Mouse (Mus musculus): ENCODE measurements at regions not wholly inside any gene's neighbourhood (a gene's known extent, or its start where the extent isn't known, plus 50 kb on each side); places are given as distances from the start of the nearest gene placed in this dataset.

DNA sequence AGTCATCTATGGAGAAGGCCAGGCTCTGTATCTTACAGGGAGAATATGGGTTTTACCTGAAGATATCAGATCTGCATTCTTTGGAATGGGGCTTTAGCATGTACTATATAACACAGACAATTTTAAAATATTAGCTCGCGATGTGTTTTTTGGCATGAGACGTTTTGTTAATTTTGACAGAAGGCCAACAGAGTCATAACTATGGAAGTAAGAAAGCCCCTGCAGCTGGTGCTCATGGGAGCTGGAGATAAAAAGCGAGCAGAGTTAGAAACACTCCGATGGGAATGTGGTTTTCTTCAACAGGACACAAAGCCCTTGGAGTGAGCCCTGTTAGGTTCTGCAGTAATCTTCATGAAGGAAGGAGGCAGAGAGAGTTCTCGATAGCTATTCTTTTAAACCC lies 176.6 kb downstream of the Rps12 start:
- no peak for DNase-seq (ENCODE audit: low spot score)

- DNase-seq (ENCODE audit: low spot score) = no peak
Observed at GRCm38 (mm10) chr10:23610046-23610445, 177.0 kb downstream of the Rps12 start.

GRCm38 (mm10) chr10:23609270-23609914 lies 177.7 kb downstream of the Rps12 start:
- no peak for DNase-seq (ENCODE audit: low spot score)

GRCm38 (mm10) chr10:23600701-23601100 lies 186.4 kb downstream of the Rps12 start:
- no peak for DNase-seq (ENCODE audit: low spot score)

DNA sequence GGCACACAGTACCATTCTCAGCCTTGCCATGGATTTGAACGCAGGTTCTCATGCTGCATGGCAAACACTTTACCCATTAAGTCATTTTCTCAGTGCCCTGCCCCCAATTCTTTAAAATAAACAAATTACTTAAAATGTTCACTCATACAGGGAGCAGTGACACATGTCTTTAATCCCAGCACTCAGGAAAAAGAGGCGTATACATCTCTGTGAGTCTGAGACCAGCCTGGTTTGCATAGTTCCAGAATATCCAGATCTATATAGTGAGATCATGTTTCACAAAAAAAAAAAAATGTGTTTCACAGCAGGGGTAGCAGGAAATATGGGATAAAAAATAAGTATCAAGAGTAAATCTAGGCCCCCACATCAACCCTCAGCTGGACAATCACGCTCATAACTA lies 191.5 kb downstream of the Rps12 start:
- no peak for DNase-seq (ENCODE audit: low spot score)

DNA sequence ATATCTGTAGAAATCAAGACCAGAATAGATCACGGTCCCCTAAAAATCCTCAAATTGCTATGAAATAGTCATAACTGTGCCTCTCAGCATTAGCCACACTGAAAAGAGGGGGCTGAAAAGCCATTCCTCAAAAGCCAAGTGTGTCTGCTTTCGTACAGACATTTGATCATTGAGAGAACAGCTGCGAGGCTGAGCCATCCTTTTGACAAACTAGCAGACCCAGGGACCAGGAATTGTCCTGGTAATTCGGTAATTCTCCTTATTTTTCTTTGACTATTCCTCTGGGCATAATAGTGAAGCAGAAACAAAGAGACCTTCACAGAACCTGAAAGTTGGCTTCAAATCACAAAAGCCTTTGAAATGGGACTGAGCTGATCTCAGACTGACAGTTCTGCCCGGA lies 206.8 kb downstream of the Rps12 start:
- DNase-seq (ENCODE audit: low spot score) = no peak

GRCm38 (mm10) chr10:23571013-23571412 lies 216.1 kb downstream of the Rps12 start:
- no peak for DNase-seq (ENCODE audit: low spot score)

DNA sequence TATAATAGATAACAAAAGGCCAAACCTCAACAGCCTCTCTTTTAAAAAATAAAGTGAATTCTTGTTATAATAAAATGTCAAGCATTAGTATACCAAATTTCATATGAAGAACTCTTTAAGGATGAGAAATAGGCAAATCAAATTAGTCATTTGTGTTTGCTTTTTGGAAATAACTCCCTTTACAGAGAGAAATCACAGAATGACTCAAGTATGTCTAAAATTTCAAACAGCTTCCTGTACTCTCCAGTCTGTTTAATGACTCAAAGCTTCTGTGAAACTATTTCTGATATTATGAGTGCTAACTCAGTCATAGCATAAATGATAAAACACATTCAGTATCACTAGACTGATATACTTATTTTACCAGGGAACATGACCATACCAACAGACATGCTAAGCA lies 217.7 kb downstream of the Rps12 start:
- no peak for DNase-seq (ENCODE audit: low spot score)

DNA sequence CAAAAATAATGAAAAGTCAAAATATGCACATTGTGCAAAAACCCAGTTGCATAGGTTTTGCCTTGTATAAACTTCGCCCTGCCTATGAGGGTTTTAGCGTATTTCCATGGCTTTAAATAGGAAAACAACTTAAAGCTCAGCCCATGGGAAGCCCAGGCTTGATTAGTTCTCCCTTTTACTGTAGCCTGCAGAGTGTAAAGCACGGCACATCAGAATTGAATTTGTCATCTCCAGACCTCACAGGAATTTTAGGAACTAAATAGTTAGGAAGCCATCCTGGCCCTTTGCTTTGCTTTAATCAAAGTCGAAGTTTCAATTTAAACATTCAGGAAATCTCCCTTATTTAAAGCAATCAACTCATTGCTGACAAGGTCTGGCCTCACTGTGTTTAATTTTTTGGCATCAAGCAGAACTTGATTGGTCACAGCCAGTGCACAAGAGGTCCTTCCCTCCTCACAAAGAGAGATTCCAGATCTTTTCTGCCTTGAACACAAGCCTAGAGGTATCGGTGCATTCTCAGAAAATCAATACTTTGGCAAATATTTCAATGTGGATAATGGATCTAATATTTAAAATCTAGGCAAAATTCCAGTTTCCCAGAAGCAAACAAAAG lies 211.8 kb upstream of the Eya4 start:
- no peak for DNase-seq (ENCODE audit: low spot score)

- DNase-seq (ENCODE audit: low spot score) = peak; percentile 11
Observed at GRCm38 (mm10) chr10:23559980-23560658, 209.5 kb upstream of the Eya4 start.

DNA sequence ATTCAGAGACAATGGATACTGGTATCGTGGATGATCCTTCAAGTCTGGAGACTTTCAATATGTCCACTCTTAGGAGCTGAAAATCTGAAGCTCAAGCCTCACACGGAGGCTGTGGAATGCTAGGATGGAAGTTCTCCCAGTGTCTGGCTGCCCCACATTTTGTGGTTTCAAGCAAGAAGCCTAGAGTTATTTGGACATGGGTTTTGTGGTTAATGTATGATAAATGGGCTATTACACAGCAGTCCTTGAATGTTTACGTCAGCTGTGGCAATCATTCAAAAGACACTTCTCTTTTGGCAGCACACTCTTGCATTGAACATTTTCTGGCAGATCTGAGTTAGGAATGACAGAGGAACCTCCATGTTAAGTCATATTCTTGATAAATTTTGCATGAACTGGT lies 207.2 kb upstream of the Eya4 start:
- no peak for DNase-seq (ENCODE audit: low spot score)

- no peak for DNase-seq (ENCODE audit: low spot score)
Observed at GRCm38 (mm10) chr10:23549207-23549606, 198.6 kb upstream of the Eya4 start.

DNA sequence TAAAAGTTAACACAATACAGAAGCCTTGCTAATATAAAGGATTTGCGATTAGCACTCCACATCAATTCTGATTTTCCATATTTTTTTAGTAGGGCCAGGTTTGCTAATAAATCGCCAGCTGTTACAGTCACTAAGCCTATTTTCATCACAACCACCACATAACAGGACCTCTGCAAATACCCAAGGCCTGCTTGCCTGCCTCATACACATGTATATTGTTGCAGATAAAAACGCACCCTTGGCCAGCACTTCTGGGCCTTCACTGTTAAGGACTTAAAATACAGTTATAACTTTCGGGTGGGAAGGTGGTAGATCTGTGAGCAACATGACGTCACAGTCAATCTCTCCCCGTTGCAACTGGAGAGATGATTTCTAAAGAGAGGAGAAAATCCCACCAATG lies 197.7 kb upstream of the Eya4 start:
- DNase-seq (ENCODE audit: low spot score) = no peak

GRCm38 (mm10) chr10:23542712-23543111 lies 192.1 kb upstream of the Eya4 start:
- no peak for DNase-seq (ENCODE audit: low spot score)

DNA sequence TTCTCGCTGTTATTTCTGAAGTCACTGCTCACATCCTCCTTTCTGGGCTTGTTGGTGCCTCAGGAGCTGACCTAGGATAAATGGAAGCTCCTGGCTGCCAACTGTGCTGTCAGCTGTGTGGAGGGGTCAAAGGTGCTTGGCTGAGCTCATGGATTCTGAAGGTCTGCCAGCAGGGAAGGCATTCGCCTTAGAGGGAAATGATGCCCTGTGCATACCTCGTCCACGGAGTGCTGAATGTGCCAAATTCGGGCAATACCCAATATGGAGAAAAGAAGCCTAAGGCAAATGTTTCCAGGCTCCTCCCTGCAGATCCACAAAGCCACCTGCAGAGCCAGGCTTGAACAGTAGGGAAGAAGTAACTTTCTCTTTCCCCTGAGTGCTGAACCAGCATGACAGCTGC lies 191.3 kb upstream of the Eya4 start:
- DNase-seq (ENCODE audit: low spot score) = no peak

GRCm38 (mm10) chr10:23534636-23535035 lies 184.1 kb upstream of the Eya4 start:
- DNase-seq (ENCODE audit: low spot score) = no peak

DNA sequence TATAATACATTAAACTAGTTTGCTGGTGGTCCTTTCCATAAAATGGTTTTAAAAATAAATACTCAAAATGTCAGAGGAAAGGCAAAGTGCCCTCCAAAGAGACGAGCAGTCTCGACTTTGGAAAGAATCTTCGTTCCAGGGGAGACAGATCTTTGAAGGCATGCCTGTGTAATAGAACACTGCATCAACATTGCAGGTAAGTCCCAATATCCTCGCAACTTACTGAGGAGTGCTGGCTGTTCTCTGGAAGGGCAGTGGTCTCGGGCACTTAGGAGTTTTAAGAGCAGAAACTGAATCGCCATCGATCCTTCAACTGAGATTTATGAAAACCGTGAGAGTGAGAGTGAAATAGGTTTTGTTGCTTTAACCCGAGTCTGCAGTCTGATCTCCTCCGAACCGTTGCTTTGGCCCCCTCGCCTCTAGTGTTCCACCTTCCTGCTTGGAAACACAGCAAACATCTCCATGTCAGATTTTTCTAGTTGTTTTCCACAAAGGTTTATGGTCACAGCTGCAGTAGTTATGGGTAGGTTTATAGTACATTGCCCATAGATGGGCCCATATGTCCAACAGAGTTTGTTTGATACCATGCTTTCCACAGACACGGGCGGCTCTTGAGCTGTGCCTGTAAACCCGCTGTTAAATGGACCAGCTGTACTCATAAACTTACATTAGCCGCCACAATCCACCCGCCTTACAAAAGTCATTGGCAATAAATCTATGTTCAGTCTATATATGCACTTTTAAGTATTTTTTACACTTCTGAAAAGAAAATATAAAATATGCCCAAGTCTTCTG lies 181.6 kb upstream of the Eya4 start:
- DNase-seq (ENCODE audit: low spot score) = no peak

DNA sequence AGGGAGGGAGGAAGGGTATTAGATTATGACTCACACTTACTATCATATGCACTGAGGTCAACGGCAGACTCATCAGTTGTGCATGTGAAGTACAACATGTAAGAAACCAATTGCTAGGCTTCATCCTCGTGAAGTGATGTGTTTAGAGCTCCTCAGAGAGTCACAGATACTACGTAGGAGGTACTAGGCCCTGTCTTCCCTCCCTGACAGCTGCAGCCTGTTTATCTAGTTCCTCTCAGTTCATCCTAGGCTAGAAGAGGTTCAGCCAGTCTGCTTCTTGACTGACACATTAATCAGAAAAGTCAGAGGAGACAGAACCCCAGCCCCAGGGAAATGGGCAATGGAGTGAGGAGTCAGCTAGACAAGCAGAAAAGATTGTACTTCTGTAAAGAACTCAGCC lies 180.1 kb upstream of the Eya4 start:
- no peak for DNase-seq (ENCODE audit: low spot score)

DNA sequence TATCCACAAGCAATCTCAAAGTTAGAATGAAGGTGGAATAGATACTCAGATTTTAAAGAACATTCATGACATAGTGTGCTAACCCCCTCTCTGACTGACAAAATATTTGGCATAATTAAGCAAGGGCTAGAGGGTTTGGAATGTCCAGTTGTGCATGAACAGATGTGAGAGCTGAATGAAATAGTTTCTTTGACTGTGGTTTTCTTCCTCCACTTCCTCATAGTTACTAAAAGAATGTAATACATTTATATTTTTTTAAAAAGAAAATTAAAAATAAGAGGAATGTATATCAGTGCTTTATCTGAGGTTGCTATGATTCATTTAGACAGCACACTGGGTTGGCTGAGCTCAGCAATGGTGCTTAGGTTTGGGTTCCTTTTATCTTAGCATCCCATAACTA lies 176.2 kb upstream of the Eya4 start:
- DNase-seq (ENCODE audit: low spot score) = no peak

DNA sequence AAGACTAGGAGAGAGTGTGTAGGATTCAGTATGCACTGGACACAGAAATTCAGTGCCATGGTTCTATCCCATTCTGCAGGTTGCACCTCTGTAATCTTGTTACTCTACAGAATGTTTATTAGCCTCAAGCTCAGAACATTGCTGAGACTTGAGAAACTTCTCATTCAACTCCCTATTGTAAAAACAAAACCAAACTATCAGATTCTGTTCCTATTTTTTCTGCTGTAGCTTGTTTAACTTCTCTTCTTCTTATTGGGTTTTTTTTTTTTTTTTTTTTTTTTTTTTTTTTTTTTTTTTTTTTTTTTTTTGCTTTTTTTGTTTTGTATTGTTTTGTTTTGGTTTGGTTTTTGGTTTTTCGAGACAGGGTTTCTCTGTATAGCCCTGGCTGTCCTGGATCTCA lies 172.1 kb upstream of the Eya4 start:
- DNase-seq (ENCODE audit: low spot score) = no peak

DNA sequence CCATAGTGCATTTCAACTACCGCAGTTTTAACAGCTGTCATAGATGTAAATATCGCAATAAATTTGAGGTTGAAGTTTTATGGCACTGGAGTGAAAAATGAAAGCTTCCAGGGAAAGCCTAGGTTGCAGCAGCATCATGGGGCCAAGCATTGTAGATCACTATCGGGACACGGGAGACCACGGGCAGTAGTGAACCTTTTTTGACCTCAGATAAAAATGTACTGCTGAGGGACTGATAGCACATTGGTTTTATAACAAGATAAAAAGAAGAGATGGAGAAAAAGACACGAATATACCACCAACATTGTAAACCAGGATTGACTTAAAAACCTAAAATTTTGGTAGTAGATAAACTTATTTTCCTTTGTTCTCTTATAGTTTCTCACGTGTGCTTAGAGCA lies 143.1 kb upstream of the Eya4 start:
- DNase-seq (ENCODE audit: low spot score) = no peak

GRCm38 (mm10) chr10:23492971-23493370 lies 142.4 kb upstream of the Eya4 start:
- DNase-seq (ENCODE audit: low spot score) = no peak

DNA sequence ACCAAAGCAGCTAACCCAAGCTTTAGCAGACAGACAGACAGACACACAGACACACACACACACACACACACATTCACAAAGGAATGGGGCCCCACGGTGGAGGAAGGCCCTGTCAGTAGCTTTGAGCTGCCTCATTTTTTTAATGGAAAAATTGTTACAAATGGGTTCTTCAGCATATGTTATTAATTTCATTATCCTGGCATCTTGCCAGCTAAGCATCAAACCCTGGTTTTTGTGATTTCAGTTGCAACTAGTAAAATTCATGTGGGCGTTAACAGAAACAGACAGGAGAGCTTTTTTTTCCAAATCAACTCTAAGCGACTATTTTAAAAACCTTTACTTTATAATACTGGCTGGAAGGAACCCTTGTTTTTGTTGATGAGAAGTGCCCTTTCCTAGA lies 138.4 kb upstream of the Eya4 start:
- DNase-seq (ENCODE audit: low spot score) = no peak
